Mouse (Mus musculus) neural tube, embryonic 10.5 days (tissue): ENCODE results near the gene Neurl3.

Experiments
- DNase-seq: peaks from one replicate; pipeline ENCODE4 v3.0.0-alpha.2; 2017; ENCODE audit warnings: low spot score; ENCODE audit errors: extremely low spot score

The Neurl3 gene

GRCm38 (mm10) chr1:36258631-36259030 lies 15.8 kb downstream of the Neurl3 start:
- no peak for DNase-seq

DNA sequence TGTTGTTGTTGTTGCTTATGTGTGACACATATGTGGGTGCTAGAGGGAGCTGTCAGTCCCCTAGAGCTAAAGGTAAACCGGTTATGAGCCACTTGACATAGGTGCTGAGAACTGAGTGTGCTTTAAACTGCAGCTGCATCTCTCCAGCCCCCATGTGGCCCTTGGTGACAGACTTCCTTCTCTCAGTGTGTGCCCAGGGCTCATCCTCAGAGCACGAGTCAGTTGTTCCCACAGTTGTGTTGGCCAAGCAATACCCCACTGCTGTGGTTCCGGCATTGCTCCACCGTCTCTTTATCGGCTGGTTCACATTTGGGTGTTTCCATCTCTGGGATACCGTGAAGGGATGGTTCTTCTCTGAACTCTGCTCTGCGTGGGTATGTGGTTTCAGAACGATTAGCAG lies 17.2 kb downstream of the Neurl3 start:
- no peak for DNase-seq

GRCm38 (mm10) chr1:36255871-36256640 lies 18.4 kb downstream of the Neurl3 start:
- peak; percentile 25 for DNase-seq

DNA sequence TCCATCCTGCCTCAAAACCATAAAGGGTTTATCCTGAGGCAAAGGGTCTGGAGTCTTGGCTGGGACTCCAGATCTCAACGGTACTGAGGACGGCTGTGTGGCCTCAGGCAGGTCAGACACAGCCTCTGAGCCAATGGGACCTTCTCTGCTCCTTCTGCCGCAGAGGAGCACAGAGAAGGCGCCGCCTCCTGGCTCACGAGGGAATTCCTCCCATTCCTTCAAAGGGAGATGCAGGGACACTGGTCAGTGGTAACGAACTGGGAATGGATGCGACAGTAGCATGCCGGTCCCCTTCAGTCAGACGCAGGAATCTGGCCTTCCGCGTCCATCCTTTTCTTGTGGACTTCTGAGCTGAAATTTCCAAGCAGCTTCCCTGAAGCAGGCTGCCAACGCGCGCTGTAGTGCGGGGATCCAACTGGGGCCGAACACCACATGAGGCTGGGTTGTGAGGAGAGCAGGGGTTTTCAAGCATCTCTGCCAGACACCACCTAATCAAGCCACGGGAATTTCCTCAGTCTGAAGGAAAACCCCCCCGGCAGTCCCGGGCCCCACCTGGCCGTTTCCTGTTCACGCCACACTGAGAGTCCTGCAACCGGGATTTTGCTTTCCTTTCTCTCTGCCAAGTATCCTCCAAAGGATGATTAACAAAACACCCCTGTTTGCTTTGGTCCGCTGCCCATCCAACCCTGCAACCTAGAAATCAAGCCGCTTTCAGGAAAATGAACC lies 19.7 kb downstream of the Neurl3 start:
- peak; percentile 57 for DNase-seq

DNA sequence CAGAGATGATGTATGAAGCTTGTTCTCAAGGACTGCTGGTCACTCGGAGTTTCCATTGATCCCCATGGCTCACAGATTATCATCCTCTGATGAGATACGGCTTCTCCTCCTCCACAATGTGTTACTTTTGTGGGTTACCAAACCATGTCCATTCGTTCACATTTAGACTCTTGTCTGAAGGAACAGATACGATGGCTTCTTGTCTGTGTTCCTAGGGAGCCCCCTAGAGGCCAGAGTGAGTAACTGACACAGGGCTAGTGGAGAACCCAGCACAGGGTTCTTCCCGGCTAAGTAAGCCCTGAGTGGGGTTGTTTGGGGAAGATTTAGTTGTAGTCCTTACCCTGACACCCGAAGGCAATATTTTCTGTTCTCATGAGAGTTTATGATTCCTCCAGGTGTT lies 21.7 kb downstream of the Neurl3 start:
- DNase-seq: peak; percentile 56

GRCm38 (mm10) chr1:36251426-36251825 lies 23.1 kb downstream of the Neurl3 start:
- DNase-seq: no peak

DNA sequence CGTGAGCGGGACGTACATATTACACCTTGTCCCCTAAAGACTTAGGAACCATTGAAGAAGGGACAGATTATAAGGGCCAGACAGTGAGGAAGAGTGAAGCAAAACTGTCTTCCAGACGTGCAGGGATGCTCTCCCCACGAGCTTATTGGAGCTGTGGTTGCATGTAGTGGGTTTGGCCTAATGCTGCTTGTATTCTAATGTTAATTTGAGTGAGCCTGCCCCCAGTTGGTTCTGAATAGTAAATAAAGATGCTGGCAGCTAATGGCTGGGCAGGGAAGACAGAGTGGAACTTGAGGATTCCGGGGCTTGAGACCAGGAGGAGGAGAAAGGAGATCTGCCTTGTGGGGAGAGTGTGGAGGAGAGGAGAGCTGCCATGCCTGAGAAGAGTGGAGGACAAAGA lies 27.8 kb downstream of the Neurl3 start:
- no peak for DNase-seq

GRCm38 (mm10) chr1:36244828-36245215 lies 29.7 kb downstream of the Neurl3 start:
- DNase-seq: no peak

DNA sequence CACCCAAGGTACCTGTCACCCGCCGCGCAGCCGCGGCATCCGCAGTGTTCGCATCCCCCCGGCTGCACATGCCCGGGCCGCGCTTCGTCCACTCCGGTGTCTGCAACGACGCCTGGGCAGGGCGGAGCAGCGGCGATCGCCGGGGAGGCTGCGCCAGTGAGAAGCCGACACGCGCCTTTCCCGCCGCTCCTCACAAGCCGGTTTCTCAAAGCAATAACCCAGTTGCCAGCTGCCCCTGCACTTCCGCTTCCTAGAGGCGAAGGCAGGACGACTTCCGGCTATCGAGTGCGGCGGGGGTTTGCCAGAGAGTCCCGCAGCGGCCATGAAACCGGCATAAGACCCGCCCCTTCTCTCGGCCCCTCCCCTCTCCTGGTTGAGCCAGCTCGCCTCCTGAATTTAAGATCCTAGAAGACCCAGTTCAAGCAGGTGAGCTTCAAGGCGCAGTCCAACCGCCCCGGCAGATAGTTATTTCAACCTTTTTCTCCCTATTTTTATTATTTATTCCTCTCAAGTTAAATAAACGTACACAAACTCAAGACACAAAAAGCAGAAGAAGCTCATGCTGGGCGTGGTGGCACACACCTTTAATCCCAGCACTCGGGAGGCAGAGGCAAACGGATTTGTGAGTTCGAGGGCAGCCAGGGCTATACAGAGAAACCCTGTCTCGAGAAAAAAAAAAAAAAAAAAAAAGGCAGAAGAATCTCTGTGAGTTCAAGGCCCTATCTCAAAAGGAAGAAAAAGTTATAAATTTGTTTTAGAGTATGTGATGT lies 30.2 kb downstream of the Neurl3 start, which contains the start of gene Uggt1:
Uggt1 (minus strand) TSS at position 663 of the 770 bp plus-strand sequence.
- peak; percentile 94 for DNase-seq

DNA sequence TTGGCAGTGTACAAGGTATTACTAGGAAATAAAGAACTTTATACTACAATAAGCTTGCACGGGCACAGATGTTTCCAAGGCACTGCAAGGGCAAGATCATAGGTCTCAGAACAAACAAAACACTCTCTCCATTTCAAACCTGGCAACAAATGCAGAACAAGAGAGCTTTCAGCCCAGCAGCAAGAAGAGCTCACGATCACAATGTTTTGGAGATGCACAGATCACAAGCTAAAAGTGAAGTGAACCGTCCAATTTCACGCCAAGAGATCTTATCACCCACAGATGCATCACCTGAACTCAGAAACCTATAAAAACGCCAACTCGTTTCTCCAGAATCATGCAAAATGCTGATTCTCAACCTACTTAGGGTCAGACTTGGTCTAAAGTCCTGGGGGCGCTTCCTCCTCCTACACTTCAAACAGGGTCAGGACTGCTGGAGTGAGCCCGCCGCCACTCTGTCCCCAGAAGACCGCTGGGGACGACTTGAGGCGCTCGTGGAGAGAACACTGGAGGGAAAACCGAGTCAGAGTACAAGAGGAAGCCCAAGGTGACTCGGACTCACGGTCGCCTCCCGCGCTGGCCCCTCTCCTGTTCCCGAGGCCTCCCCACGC lies 30.9 kb downstream of the Neurl3 start:
- DNase-seq: no peak

DNA sequence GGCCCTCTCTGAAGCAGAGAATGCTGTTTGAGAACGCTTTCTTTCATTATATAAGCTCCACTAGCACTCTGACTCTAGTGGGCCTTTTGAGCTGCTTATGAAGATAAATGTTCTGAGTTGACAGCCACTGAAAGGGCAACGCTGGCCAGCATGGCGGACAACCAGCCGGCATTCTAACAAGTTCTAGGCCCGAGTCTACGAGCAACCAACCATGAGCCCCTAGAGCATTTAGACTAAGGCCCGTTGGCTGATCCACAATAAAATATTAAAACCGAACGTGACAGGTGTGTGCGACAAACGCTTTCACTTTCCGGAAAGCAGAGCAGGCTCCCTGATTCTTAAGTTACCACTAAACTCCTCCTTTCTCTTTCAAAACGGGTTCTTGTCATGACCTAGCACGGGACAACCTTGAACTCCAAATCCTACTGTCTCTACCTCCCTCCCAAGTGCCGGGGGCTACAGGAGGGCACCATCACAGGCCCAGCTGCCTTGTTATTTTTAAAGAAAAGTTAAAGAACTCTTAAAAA lies 32.5 kb downstream of the Neurl3 start:
- DNase-seq: no peak

- DNase-seq: no peak
These were observed 34.3 kb downstream of the Neurl3 start for GRCm38 (mm10) chr1:36240176-36240575.

DNA sequence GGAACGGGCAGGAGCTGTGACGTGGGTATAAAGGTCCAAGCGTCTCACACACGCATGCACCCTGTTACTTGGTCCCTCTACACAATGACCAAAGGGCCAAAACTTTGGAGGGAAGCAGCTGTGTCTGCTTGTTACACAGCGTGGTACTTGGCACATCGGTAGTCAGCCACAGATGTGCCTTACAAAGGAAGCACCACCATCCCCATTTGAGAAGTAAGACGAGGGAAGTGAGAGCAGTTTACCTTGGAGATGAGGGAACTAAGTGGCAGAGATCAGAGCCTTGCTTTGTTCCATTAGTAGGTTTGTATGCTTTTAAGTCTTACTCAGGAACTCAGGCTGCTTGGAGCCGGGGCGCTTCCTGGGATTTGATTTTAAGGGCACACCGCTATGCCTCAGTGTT lies 35.1 kb downstream of the Neurl3 start:
- no peak for DNase-seq

DNA sequence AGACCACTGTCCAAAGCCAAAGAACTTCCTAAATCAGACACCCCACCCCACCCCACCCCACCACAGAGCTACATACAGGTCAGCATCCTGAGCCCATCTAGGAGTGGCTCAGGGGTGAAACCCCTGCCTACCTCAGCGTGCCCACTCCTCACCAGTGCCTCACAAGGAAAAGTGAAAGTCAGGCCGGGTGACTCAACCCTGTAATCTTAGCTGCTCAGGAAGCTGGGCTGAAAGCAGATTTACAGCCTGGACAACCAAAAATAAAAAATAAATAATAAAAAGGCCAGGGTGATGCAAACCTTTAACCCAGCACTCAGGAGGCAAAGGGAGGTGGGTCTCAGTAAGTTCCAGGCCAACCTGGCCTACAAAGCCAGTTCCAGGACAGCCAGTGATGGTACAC lies 38.6 kb downstream of the Neurl3 start:
- no peak for DNase-seq

- DNase-seq: no peak
These were observed 39.3 kb downstream of the Neurl3 start for GRCm38 (mm10) chr1:36235057-36235639.

DNA sequence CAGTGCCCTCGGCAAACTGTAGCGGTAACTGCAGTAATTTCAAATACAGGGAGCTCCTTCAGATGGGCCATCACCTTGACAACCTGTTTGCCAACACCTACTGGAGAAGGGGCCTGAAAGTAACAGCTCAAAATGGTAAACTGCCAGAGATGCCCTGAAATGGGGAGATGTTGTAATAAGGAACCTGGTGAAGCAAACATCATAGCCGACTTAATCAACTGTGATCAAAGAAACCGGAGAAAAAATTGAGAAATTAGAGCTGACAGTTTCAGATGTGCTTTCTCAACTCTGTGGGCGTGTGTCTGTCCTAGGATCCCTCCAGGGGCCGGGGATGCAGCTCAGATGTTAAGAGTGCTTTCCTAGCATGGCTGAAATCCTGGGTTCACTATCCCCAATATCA lies 41.3 kb downstream of the Neurl3 start:
- DNase-seq: no peak

DNA sequence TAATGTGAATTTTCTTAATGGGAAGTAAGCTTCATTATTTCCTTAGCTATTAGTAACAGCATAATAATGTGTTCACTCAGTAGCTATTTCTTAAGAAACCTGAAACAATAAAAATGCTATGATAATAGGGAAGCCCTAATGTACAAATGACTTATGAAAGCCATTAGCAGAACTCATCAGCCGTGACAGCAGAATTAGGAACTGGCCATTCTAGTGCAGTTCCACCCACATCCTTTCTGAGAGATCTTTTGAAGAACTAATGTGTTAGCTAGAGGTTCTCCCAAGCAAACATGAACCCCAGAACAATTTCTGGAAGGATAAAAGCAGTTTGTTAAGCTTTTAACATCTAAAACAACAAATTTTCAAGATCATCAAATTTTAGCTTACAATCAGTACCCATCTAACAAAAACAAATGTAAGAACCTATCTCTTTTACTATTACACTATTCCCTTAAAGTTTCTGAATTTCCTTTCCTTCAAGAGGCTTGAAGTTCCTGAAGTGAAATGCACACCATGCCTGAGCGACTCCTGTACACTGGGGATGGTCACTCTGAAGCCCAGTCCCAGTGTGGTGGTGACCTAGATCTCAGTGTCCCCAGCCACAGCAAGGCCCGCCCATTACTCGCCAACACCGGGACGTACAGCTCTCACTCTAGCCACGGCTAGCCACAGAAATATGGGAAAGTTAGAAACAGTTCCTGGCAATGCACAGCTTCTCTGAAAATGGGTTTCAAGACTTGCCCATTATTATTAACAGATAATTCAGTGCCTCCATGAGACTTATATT lies 43.4 kb downstream of the Neurl3 start:
- no peak for DNase-seq

DNA sequence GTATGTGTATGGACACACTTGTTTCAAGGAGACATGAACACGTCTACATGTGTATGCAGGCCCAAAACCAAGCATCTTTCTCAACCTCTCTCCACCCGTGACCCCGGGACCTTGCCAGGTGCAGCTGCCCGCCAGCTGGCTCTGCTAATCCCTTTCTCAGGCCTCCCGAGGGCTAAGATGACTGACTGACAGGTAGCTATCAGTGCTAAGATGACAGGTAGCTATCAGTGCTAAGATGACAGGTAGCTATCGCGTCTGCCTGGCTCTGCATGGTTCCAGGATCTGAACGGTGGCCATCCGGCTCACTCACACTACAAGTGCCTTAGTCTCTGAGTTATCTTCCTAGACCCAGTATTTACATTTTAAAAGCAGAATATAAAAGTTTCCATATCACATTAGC lies 46.0 kb downstream of the Neurl3 start:
- no peak for DNase-seq

DNA sequence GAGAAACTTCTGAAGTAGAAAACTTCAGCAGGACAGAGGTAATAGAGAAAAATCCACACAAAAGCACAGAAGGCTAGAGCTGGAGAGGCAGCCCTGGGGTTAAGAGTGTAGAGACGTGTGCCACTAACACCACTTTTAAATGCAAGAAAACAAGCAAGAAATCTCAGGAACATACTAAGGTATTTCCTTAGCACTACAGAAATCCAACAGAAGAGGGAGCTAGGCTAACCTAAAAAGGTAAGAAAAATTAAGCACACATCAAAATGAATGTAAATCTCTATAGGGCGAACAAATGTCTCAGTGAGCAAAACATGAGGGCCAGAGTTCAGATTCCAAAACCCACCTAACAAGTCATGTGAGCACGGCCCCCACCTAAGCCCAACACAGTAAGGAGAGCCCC lies 49.8 kb downstream of the Neurl3 start:
- no peak for DNase-seq
